Mouse (Mus musculus) c-Kit-positive CD71-negative TER-119-negative erythroid progenitor cells, embryonic 14.5 days (primary cell): ENCODE data around the gene Dpp4.

Source experiments
- DNase-seq: peaks from one replicate; pipeline ENCODE4 v3.0.0-alpha.2; 2013; ENCODE audit warnings: low read depth

The Dpp4 gene

DNA sequence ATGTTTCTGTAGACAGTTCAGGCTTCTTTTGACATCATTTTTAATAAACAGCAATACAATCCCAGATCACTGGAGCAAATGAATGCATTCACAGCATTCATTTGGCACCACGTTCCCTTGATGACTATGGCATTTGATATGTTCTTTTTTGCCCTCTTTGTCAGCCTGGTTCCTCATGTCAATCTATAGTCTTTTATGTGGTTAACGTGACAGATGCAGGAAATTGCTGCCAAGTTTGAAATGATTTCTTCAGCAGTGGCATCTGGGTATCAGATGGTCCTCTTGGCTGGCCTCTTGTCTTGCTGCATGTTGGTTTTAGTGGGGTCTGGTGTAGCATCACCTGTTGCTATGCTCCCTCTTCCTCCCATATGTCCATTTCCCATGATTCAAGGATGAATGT lies 118.2 kb downstream of the Dpp4 start:
- DNase-seq: no peak

- no peak for DNase-seq
Measured at GRCm38 (mm10) chr2:62287532-62287931, 124.5 kb downstream of the Dpp4 start.

DNA sequence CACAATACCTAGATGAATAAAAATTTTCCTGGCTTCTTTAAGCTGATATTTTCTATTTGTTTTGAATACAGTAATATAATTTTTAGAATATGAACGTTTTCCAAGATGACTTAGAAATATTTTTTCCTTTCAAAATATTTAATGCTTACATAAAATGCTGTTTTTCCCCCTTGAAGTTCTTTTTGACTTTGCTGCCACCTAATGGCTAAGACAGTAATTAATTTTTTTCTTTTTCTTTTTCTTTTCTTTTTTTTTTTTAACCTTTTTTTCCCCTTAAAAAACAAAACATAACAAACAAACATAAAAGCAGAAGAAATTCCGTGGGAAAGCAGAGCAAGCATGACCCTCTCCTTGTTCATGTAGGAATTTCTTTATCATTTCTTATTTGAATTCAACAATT lies 126.2 kb downstream of the Dpp4 start:
- DNase-seq: peak; percentile 7

- no peak for DNase-seq
Measured at GRCm38 (mm10) chr2:62285026-62285425, 127.0 kb downstream of the Dpp4 start.
